Mouse (Mus musculus): ENCODE measurements around the gene Fam57a.

Fam57a gene

DNA sequence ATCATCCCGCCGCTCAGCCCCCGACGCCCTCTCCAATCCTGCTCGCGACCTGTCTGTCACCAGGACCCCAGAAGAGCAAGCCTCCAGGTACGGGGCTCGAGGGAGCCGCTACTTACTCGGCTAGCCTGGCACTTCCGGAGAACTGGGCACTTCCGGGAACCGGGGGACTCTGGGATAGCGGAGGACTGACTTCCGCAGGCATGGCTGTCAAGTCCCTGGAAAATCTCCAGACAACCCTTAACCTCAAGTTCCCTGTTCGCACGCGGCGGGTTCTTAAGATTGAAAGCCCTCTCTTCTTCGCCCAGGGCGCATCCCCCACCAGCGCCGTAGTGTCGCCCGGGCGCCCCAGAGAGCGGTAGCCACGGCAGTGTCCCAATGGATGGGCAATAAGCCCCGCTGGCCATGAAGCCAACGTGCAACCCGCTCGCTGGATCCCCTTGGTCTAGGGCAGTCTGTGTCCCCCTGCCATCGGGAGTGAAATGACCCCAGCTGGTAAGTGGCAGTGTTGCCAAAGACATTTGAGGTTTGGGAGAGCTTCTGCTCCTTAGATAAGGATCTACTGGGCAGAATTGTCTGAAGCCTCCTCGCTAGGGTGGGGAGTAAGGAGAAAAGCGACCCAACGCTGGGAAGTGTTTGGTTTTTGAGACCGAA lies at the start of gene Fam57a, which contains the start of gene Vps53:
TSS of gene Fam57a (plus strand) at position 177 of the 651 bp plus-strand sequence.
TSS of gene Vps53 (minus strand) at position 153 of the 651 bp plus-strand sequence.
- DNase-seq (ENCODE audit: low spot score in 2 of 2) = peak; percentile 71 to 72

GRCm38 (mm10) chr11:76130859-76131258 lies 48.6 kb upstream of the Fam57a start:
- no peak for DNase-seq (ENCODE audit: low spot score in 2 of 2)

DNA sequence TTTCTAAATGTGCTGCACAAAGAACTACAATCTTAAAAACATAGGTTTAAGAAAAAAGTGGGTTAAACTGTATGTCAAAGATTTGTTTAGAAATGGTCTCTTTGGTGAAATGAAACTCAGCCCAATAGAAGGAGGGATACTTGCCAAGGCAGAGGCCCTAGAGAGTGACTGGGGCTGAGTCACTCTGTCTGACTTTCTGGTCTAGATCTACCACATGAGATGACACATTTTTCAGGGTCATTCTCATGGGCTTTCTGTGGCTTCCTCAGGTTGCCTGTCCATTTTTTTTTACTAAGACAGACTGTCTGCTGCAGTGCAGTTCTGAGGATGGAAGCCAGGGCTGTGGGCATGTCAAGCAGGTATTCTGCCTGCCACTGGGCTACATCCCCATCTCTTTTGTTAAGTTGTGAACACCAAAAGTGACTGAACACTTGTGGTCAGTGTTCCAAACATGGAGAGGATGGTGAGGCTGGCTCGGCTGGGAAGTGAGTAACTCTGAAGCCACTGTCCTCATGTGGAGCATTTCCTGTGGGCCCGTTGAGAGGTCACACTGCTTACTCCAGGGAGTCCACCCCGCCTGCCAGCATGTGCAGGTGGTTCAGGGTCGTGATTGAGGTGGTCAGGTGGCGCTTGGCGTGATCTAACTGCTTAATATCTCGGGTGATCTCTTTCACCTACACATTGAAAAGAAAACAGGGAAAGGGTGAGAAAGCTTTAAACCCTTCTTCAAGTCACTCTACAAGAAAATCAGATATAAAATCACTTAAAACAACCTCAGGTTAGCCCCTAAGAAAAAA lies 43.6 kb upstream of the Fam57a start:
- DNase-seq (ENCODE audit: low spot score in 2 of 2) = no peak

DNA sequence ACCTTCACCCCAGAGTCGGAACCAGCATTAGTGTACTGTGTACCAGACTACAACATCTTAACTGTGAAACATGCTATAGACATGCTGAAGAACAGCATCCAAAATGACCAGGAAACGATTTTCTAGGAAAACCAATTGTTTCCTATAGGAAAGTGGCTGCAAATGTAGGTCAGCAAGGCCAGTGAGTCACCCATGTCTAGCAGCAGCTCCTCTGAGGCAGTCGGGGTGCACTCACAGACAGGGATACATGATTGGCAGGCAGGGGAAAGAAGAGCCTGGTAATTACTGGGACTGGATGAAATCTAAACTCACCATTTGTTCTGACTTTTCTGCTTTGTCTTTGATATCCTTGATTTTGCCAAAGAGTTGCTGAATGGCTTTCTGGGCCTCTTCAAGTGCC lies 41.5 kb upstream of the Fam57a start:
- DNase-seq (ENCODE audit: low spot score in 2 of 2) = no peak

DNA sequence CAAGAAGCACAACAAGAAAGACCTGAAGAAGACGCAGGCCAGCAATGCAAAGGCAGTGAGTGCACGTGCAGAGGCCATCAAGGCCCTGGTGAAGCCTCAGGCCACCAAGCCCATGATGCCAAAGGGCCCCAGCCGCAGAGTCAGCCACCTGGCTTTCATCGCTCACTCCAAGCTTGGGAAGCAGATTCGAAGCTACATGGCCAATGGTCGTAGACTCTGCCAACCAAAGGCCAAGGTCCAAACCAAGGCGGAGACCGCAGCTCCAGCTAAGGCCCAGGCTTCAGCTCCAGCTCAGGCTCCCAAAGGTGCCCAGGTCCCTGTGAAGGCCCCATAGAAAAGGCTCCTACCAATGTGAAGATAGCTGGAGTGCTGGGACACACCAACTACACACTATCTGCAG lies 35.1 kb upstream of the Fam57a start:
- no peak for DNase-seq (ENCODE audit: low spot score in 2 of 2)

GRCm38 (mm10) chr11:76145169-76145568 lies 34.3 kb upstream of the Fam57a start:
- DNase-seq (ENCODE audit: low spot score in 2 of 2) = no peak

- DNase-seq (ENCODE audit: low spot score in 2 of 2) = no peak
Measured at GRCm38 (mm10) chr11:76146187-76147010, 33.1 kb upstream of the Fam57a start.

DNA sequence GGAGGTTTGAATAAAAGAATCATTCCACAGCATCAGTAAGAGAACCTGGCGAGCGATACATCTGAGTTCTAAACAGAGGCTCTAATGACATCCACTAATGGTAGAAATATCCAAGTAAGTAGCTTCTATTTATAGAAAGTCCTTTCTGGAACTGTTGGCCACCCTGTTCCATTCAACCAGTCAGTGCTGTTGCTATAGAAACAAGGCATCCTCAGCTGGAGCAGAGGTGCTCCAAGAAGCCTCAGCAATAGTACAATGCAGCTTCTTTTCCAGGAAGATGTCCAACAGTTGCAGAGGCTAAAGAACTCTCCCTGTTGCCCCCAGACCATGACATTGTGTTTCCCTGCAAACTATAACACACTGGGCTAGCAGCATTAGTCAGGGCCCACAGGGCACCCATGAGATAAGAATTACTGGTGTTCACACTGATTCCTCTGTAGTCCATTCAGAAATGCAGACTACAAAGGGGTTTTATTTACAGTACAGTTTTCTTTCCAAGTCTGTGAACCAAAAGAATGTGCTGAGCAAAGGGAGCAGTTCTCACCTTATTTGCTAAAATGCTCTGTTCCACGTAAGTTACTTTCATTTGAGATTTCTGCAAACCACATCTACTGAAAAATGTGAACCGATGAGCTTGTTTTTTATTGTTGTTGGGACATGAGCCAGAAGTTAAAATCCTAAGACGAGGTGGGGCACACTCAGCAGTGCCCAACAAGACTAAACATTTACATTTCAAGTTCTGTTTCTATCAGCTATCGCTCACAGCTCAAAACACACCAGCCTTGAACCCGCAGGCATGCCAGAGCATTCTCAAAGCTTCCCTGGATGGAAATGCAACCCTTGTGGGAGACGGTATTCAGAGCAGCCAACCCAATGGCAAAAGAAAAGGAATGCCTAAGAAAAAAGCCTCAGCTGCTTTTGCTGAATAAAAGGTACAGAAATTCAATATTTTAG lies 31.1 kb upstream of the Fam57a start:
- no peak for DNase-seq (ENCODE audit: low spot score in 2 of 2)

- DNase-seq (ENCODE audit: low spot score in 2 of 2) = no peak
Measured at GRCm38 (mm10) chr11:76150980-76151379, 28.5 kb upstream of the Fam57a start.

- no peak for DNase-seq (ENCODE audit: low spot score in 2 of 2)
Measured at GRCm38 (mm10) chr11:76153236-76153951, 26.1 kb upstream of the Fam57a start.

GRCm38 (mm10) chr11:76154200-76154599 lies 25.3 kb upstream of the Fam57a start:
- DNase-seq (ENCODE audit: low spot score in 2 of 2) = no peak

DNA sequence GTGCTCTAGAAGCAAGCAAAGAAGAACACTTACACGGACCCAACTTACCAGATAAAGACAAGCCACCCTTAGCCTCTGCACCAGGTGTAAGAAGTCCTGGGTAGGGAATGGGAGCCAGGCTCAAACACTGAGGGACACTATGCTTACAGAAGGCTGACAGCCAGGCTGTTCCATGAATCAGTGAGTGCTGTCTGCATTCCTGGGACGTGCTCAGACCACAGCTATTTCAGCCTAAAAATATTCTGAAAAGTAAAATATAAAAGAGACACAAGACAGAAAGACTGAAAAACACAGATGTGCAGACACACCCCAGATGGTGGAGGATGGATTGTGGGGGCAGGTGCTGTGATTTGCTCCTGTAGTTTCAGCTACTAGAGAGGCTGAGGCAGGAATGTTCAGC lies 24.6 kb upstream of the Fam57a start:
- DNase-seq (ENCODE audit: low spot score in 2 of 2) = no peak

GRCm38 (mm10) chr11:76158375-76158774 lies 21.1 kb upstream of the Fam57a start:
- DNase-seq (ENCODE audit: low spot score in 2 of 2) = no peak

DNA sequence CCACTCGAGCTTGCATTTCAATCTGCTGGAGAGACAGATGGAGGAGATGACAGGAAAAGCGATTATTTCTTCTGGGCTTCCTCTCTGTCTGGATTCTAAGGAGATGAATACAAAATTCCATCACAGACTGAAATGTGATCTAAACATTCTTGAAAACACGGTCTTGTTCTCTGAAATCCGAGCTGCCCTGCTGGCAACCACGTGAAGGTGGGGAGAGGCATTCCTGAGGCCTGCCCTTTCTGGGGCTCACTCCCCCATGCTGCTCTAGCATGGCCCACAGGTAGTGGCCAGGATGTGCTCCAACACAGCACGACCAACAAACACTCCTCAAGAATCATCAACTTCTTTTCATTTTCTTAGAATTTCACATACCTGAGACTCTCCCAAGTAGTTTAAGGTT lies 19.2 kb upstream of the Fam57a start:
- no peak for DNase-seq (ENCODE audit: low spot score in 2 of 2)

DNA sequence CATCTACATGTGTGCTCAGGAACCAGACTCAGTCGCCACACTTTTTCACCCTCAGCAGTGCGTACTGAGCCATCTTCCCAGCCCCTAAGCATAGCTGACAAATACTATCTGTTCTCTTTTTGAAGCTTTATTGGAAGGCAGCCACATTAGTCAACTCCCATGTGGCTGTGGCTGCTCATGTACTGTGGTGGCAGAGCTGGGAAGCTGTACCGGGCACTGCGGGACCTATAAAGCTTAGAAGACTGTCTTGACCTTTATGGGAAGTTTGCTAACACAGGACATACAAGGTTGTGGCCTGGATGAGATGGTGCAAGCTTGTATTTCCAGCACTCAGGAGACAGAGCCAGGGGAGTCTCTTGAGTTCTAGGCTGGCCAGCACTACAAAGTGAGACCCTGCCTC lies 12.8 kb upstream of the Fam57a start:
- no peak for DNase-seq (ENCODE audit: low spot score in 2 of 2)

DNA sequence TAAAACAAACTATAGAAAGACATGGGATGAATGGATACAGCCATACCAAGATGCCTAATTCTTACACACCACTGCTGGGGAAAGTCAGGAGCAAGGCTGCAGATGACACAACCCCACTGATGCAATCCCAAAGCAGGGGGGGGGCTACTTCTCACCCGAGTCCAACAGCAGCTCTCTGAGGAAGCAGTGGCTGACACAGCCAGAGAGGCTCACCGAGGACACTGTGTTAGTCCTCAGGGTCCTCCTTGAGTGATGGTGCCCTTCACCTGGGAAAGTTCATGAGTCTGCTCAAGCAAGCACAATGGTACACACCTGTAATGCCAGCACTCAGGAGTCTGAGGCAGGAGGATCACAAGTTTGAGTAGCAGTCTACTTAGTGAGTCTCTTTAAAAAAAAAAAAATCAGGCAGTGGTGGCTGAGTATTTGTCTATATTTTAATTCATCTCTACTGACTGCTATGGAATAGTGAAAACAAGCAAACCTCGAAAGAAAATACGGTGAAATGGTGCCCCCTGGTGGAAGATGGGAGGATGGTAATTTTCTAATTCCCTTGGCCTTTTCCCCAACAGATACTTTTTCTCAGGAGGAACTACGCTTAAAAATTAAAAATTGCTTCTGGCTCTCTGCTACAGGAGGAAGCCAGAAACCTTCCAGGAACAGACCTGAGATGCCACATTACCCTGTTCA lies 12.2 kb upstream of the Fam57a start:
- DNase-seq (ENCODE audit: low spot score in 2 of 2) = peak; percentile 44 to 65

GRCm38 (mm10) chr11:76168976-76169375 lies 10.5 kb upstream of the Fam57a start:
- no peak for DNase-seq (ENCODE audit: low spot score in 2 of 2)

GRCm38 (mm10) chr11:76170207-76170606 lies 9.3 kb upstream of the Fam57a start:
- no peak for DNase-seq (ENCODE audit: low spot score in 2 of 2)

GRCm38 (mm10) chr11:76178726-76179494 lies 561 bp upstream of the Fam57a start:
- DNase-seq (ENCODE audit: low spot score in 2 of 2) = no peak

Data from natural killer cell, adult 2 months (primary cell).